Mouse (Mus musculus): ENCODE data around the gene Nfe2l2. TPM values are rescaled to one million over a fixed set of nuclear protein-coding genes. Genes with fewer than 3 reads are reported as not detected.

Nfe2l2 gene
- 20.0 and 23.9 TPM in 2 replicates for polyA plus RNA-seq (2012; rRNA removed)

- peak within 1 kb of the TSS; percentile 99 for H3K4me3 ChIP-seq (ENCODE audit: extremely low read depth, insufficient read depth, insufficient read length)
- WGBS: under 1% methylated on average over 58 of the region's 58 CpGs
- H3K27ac ChIP-seq (ENCODE audit: insufficient read depth, low read length): peak within 1 kb of the TSS; percentile 98
- peak; percentile 94 to 99 for DNase-seq (ENCODE audit: low read depth in 1 of 2, low spot score in 2 of 2)
- no peaks in the 10 kb centered on the region for H3K27me3 ChIP-seq (ENCODE audit: control insufficient read depth, insufficient read depth, low read length)
- no peaks in the 10 kb centered on the region for H3K36me3 ChIP-seq (ENCODE audit: control insufficient read depth, insufficient read depth, low read length)
- peaks cover 5% of the 10 kb centered on the region for H3K4me1 ChIP-seq (ENCODE audit: control insufficient read depth, insufficient read depth, insufficient read length)
- TF ChIP-seq POLR2A (IDR thresholded peaks at IDR 0.05; ENCODE audit: low read depth, low read length) (peak; percentile 94), CTCF (IDR thresholded peaks at IDR 0.05; ENCODE audit: extremely low read depth, insufficient read depth, insufficient read length, insufficient replicate concordance) (no peak)
These were observed at the start of gene Nfe2l2 for GRCm38 (mm10) chr2:75704234-75705161. Gene Nfe2l2, minus strand, starts transcription at chr2:75704641.

- no peak for TF ChIP-seq CTCF (IDR thresholded peaks at IDR 0.05; ENCODE audit: extremely low read depth, insufficient read depth, insufficient read length, insufficient replicate concordance)
- no peak for TF ChIP-seq POLR2A (IDR thresholded peaks at IDR 0.05; ENCODE audit: low read depth, low read length)
- Histone ChIP-seq H3K4me1 (ENCODE audit: control insufficient read depth, insufficient read depth, insufficient read length) (no peaks in the 10 kb centered on the region), H3K27ac (ENCODE audit: insufficient read depth, low read length) (no peak overlapping the region), H3K4me3 (ENCODE audit: extremely low read depth, insufficient read depth, insufficient read length) (no peak overlapping the region), H3K36me3 (ENCODE audit: control insufficient read depth, insufficient read depth, low read length) (no peaks in the 10 kb centered on the region), H3K27me3 (ENCODE audit: control insufficient read depth, insufficient read depth, low read length) (no peaks in the 10 kb centered on the region)
- WGBS: 94% methylated on average over 22 of the region's 22 CpGs
- no peak for DNase-seq (ENCODE audit: low read depth in 1 of 2, low spot score in 2 of 2)
These were observed 48.1 kb upstream of the Nfe2l2 start for GRCm38 (mm10) chr2:75752306-75753175.

GRCm38 (mm10) chr2:75751896-75752295 is 47.5 kb upstream of the Nfe2l2 start:
- no peak for DNase-seq (ENCODE audit: low read depth in 1 of 2, low spot score in 2 of 2)
- no peak overlapping the region for H3K27ac ChIP-seq (ENCODE audit: insufficient read depth, low read length)
- 87% methylated on average over 6 of the region's 6 CpGs for WGBS
- H3K4me1 ChIP-seq (ENCODE audit: control insufficient read depth, insufficient read depth, insufficient read length): no peaks in the 10 kb centered on the region
- H3K4me3 ChIP-seq (ENCODE audit: extremely low read depth, insufficient read depth, insufficient read length): no peak overlapping the region
- no peaks in the 10 kb centered on the region for H3K27me3 ChIP-seq (ENCODE audit: control insufficient read depth, insufficient read depth, low read length)
- no peaks in the 10 kb centered on the region for H3K36me3 ChIP-seq (ENCODE audit: control insufficient read depth, insufficient read depth, low read length)
- TF ChIP-seq CTCF (IDR thresholded peaks at IDR 0.05; ENCODE audit: extremely low read depth, insufficient read depth, insufficient read length, insufficient replicate concordance) (no peak), POLR2A (IDR thresholded peaks at IDR 0.05; ENCODE audit: low read depth, low read length) (no peak)

GRCm38 (mm10) chr2:75750869-75751268 is 46.4 kb upstream of the Nfe2l2 start:
- H3K36me3 ChIP-seq (ENCODE audit: control insufficient read depth, insufficient read depth, low read length): no peaks in the 10 kb centered on the region
- TF ChIP-seq POLR2A (IDR thresholded peaks at IDR 0.05; ENCODE audit: low read depth, low read length) (no peak), CTCF (IDR thresholded peaks at IDR 0.05; ENCODE audit: extremely low read depth, insufficient read depth, insufficient read length, insufficient replicate concordance) (no peak)
- no peak for DNase-seq (ENCODE audit: low read depth in 1 of 2, low spot score in 2 of 2)
- H3K27me3 ChIP-seq (ENCODE audit: control insufficient read depth, insufficient read depth, low read length): no peaks in the 10 kb centered on the region
- 78% methylated on average over 10 of the region's 10 CpGs for WGBS
- H3K4me1 ChIP-seq (ENCODE audit: control insufficient read depth, insufficient read depth, insufficient read length): no peaks in the 10 kb centered on the region
- no peak overlapping the region for H3K4me3 ChIP-seq (ENCODE audit: extremely low read depth, insufficient read depth, insufficient read length)
- no peak overlapping the region for H3K27ac ChIP-seq (ENCODE audit: insufficient read depth, low read length)

- H3K36me3 ChIP-seq (ENCODE audit: control insufficient read depth, insufficient read depth, low read length): no peaks in the 10 kb centered on the region
- no peak for DNase-seq (ENCODE audit: low read depth in 1 of 2, low spot score in 2 of 2)
- 93% methylated on average over 2 of the region's 2 CpGs for WGBS
- no peaks in the 10 kb centered on the region for H3K27me3 ChIP-seq (ENCODE audit: control insufficient read depth, insufficient read depth, low read length)
- H3K4me1 ChIP-seq (ENCODE audit: control insufficient read depth, insufficient read depth, insufficient read length): no peaks in the 10 kb centered on the region
- no peak overlapping the region for H3K27ac ChIP-seq (ENCODE audit: insufficient read depth, low read length)
- no peak overlapping the region for H3K4me3 ChIP-seq (ENCODE audit: extremely low read depth, insufficient read depth, insufficient read length)
- TF ChIP-seq CTCF (IDR thresholded peaks at IDR 0.05; ENCODE audit: extremely low read depth, insufficient read depth, insufficient read length, insufficient replicate concordance) (no peak), POLR2A (IDR thresholded peaks at IDR 0.05; ENCODE audit: low read depth, low read length) (no peak)
These were observed 45.7 kb upstream of the Nfe2l2 start for GRCm38 (mm10) chr2:75750043-75750718.

GRCm38 (mm10) chr2:75748841-75749240 is 44.4 kb upstream of the Nfe2l2 start:
- TF ChIP-seq POLR2A (IDR thresholded peaks at IDR 0.05; ENCODE audit: low read depth, low read length): no peak
- TF ChIP-seq CTCF (IDR thresholded peaks at IDR 0.05; ENCODE audit: extremely low read depth, insufficient read depth, insufficient read length, insufficient replicate concordance): no peak
- DNase-seq (ENCODE audit: low read depth in 1 of 2, low spot score in 2 of 2): no peak
- Histone ChIP-seq H3K4me3 (ENCODE audit: extremely low read depth, insufficient read depth, insufficient read length) (no peak overlapping the region), H3K27me3 (ENCODE audit: control insufficient read depth, insufficient read depth, low read length) (no peaks in the 10 kb centered on the region), H3K27ac (ENCODE audit: insufficient read depth, low read length) (no peak overlapping the region), H3K4me1 (ENCODE audit: control insufficient read depth, insufficient read depth, insufficient read length) (no peaks in the 10 kb centered on the region), H3K36me3 (ENCODE audit: control insufficient read depth, insufficient read depth, low read length) (no peaks in the 10 kb centered on the region)
- 79% methylated on average over 6 of the region's 6 CpGs for WGBS
